Mouse (Mus musculus) erythroblast, adult 5-6 weeks (primary cell): ENCODE results near the gene Gm44965. TPM values are rescaled to one million over a fixed set of nuclear protein-coding genes. Genes with fewer than 3 reads are reported as not detected.

Experiments used
- ATAC-seq: replicated peaks from 2 replicates; pipeline ENCODE4 v1.8.0; 2016; ENCODE audit warnings: moderate number of reproducible peaks, mild to moderate bottlenecking, moderate TSS enrichment, inconsistent platforms; ENCODE audit not compliant: poor library complexity, low FRiP score, severe bottlenecking
- total RNA-seq, 2 experiments: library from RNA; stranded (forward) in 1 of 2; stranded (reverse) in 1 of 2; fragments of 150-400 nt in 1 of 2; fragments of 200-764, 138-1000 nt in 1 of 2; gene quantifications; 2 replicates each; pipeline versions ENCODE4 v1.2.3 to v1.2.4; 2015 to 2017; ENCODE audit warnings: low replicate concordance in 2 of 2

Gm44965 gene
- total RNA-seq (2015; ENCODE audit: low replicate concordance) (not detected in 2 replicates), total RNA-seq (2017; ENCODE audit: low replicate concordance) (not detected in 2 replicates)

DNA sequence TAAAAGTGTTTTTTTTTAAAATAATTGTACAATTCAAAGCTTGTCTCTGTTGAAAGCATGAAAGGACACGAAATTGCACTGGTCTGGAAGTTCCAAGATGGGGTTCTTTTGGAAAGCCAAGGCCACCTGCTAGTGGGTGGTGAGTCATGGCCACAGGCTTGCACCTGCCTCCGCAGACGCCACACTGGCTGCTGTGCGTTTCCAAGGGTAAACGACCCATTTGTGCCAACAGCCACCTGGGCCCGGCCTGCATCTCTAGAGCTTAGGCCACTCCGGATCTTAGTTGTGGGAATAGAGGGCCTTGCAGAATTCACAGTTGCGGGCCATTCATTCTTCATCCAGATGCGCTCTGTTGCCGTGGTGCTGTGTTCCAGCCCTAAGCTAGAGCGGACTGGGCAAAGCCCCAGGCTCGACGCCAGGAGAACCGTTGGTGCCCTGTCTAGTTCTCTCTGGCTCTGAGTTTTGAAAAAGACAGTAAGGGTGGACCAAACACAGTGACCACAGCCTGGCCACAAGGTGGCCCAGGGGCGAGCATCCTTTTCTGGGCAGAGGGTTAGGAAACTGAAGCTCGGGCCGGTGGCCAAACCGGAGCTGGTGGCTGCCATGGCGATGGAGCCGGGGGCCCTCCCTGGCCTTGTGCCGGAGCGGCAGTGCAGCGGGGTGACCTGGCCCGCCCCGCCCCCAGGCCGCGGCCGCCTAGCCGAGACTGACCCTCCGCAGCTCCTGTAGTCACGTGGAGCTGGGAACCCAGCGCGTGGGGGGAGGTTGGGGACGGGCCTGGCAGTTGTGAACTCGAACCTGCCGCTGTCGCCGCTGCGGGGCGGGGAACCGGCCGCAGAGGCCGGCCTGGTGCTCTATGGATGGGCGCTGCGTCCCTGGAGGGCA is at the start of gene Gm44965, which contains the start of gene Repin1:
Gm44965 (plus strand) TSS at position 784 of the 885 bp plus-strand sequence.
Repin1 (plus strand) TSS at position 726 of the 885 bp plus-strand sequence.
- no peak for ATAC-seq

DNA sequence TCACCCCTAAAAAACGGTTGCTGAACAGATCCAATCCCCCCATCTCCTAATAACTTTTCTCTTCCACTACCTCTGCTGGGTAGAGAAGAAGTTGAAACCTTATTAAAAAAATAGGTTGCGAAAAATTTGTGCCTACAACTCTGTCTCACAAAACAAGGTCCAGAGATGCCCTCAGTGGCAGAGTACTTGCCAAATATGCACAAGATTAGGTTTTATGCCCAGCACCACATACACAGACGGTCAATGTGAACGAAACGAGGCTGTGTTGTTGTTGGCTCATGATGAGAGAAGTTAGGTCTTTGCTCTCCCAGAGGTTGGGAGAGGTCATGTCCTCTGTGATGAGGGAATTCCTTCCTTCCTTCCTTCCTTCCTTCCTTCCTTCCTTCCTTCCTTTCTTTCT is 48.5 kb upstream of the Gm44965 start:
- no peak for ATAC-seq

DNA sequence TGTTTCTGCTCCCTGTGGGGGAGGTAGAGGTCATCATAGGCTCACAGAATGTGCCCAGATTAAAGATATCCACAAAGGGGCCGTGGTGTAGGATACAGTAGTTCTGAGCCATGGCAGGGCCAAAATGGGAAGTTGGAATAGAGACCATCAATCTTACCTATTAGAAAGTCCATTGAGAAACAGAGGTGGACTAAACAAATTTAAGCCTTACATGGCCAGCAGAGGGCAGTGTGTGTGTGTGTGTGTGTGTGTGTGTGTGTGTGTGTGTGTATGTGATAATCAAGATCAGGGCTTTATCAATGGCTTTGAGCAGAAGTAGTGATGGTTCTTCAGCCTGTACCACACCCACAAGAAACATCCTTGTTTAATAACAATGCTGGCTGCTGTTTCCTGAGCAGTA is 47.5 kb upstream of the Gm44965 start:
- no peak for ATAC-seq

DNA sequence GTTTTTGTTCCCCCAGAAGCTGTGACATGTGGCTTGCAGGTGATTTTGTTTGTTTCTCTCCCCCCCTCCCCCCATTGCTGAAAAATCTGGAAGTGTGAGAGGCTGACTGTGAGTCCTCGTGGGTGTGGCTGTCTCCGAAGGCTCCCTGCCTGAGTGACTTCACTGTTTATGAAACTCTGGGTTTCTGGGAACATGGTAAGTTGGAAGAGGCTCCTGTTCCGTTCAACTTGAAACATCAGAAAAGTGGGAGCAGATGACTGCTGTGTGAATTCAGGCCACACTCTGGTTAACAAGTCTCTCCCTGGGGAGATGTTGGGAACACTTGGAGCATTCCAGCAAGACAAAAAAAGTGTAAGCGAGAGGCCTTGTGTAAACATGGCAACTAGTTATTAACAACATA is 46.9 kb upstream of the Gm44965 start:
- no peak for ATAC-seq

DNA sequence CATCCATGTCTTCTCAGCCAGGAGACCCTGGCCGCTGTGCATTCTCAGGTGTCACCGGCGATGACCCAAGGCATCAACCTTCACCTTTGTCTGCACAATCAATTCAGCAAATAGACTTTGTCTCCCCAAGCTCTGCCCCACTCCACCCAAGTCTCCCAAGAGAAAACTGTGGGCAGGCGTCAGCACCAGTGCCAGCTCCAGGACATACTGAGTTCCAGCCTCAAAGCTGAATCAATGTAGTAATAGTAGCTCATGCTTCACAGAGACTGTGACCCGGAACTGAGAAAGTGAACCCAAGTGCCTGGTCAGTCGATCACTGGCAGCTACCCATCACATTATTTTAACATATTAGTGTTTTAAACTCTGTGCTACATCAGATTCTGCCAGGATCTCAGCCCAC is 45.4 kb upstream of the Gm44965 start:
- ATAC-seq = no peak

DNA sequence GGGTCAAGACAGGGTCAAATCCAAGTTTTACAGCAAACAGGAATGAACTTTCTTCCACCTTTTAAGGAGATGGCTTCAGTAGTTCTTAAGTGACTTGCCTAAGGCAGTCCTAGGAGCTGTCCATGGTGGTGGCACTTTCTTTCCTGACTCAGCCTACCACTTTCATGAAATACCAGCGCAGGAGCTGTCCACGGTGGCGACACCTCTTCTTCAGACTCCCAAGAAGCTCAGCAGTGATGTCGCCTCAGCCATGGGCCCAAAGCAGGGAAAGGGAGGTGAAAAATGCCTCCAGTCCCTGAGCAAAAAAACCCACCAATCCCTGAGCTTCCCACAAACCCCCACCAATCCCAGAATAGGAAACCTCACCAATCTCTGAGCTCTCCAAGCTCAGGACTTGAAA is 40.8 kb upstream of the Gm44965 start:
- no peak for ATAC-seq

DNA sequence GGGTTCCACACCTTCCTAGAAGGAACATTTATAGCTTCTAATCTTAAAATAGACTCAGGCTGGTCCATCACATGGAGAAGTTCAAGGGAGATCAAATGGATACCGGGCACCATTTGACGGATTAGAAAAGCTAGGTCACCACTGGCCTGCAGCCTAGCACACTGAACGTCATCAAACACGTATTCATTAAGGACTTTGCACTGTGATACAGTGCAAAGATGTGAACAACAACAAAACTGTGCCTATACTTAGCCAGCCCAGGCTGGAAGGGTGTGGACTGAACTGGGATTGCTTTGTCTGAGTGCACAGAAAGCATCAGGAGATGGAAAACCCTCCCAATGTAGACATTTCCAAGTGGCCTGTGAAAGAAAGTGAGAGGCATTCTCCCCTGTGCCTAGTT is 39.9 kb upstream of the Gm44965 start:
- ATAC-seq = no peak

DNA sequence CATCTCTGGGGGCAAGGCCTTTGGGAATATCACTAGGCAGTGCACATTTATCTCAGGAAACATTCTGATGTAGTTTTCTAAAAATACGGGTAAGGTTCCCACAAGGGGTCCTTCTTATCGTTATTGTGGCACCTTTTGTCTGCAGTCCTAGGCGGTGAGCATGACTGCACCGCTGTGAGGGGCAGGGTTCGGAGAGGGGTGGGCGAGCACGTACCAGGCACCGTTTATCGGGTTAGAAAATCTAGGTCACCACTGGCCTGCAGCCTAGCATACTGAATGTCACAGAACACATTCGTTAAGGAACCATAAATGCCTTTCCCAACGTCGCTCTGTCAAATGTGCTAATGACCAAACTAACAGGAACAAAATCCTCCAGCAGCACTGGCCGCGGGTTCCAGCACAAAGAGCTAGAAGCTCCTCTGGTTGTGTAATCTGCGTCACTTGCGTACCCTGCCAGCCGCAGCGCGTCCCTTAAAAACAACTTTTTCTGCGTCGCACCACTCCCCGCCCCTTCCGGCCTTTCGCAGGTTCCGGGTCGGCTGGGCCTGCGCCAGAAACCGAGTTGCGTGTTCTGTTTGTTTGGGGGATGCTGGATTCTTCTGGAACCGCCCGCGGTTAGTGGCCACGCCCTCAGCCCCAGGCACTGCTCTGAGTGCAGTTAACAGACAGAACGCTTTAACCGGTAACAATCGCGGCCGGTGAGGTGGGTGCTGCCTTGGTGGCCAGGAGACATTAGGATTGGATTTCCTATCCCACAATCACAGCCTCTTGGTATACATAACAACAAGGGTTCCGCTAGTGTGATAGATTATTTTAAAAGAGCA is 39.2 kb upstream of the Gm44965 start, which contains the start of gene Lrrc61:
Lrrc61 (plus strand) TSS at position 517 of the 824 bp plus-strand sequence.
- ATAC-seq = peak; percentile 74

DNA sequence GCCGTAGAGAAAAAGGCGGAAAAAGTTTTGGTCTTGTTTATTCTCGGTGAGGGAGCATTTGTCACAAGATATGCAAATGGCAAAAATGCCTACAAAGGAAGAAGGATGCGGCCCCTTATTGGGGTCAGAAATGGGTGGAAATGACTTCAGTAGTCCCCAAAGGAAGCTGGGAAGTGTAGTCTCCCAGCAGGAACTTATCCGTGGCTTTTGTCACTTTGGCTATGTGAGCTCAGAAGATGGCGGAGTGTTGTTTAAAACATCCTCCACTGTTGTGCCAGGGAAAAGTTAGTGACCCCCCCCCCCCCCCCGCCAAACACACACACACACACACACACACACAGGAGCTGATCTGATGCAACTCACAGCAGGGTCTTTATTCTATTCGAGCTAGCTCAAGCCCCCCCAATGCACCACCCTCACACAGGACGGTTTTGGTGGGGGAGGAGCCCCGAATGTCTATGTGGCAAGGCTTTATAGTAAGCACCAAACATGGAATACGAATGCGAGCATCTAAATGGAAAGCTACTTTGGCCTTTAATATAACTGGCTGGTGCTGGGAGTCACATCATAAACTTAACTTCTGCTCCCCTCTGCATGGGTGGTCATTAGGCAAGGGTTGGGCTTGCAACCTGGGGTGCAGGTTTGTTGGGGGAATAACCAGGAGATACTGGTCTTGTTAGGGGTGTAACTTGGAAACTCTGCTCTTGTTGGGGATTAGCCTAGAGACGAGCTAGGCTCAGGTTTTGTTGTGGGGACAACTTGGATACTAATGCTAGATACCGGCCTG is 38.4 kb upstream of the Gm44965 start:
- ATAC-seq = no peak

DNA sequence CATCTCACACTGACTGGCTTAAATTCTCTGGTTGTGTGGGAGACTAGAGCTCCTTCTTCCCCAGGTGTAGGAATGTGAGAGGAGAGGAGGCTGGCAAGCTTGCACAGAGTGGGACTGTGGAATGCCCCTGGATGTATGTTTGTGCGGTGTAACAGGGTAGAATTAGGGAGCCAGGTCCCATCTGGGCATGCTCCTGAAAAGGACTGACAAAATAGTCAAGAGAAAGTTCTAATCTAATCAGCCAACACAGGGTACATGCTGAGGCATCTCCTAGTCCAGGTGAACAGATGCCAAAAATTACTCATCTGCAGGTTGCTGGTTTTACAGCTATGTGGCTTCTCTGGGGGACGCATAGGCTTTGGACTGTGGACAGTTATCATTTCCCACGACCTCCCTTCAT is 37.8 kb upstream of the Gm44965 start:
- ATAC-seq = no peak

DNA sequence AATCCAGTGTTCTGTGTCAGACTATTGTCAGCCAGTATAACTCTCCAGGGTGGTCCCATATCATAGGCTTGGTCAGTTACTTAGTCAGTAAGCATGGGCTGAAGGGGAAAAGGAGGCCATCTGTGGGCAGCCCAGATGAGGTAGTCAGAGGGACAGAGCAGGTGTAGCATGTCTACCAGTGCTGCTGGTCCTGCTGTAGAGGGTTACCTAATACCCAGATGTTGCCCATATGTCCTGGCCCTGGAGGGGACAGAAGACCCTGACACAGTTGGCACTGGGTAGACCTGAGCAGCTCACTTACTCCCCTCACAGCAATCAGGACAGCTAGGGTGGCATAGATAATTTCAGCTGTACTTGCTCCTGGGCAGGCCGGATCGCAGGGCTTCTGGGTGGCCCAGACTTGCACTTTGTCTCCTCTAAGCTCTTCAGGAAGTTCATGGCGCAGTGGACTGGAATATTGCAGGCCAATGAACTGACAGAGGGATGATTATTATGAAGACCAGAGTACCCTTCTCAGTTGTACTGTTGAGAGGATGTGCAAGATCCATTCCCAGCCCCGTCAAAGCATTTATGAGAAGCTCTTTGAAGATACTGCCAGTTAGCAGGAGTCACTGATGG is 27.9 kb upstream of the Gm44965 start:
- ATAC-seq = no peak

DNA sequence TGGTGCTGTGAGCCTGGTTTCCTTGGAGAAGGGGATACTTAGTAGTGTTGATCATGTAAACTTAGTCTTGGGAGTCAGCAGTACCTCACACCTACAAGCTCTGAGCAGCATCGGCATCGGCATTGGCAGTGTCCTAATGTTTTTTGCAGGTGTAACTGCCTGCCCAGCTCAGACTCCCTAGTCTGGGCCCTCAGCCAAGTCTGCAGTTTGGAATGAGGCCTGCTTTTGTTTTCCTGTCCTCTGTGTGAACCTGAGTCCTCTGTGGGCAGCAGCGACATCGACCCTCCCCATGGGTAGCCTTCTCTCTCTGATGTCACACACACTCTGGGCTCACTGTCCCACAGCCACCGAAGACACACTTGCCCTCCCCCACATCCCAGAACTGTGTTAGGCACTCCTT is 27.4 kb upstream of the Gm44965 start:
- no peak for ATAC-seq

DNA sequence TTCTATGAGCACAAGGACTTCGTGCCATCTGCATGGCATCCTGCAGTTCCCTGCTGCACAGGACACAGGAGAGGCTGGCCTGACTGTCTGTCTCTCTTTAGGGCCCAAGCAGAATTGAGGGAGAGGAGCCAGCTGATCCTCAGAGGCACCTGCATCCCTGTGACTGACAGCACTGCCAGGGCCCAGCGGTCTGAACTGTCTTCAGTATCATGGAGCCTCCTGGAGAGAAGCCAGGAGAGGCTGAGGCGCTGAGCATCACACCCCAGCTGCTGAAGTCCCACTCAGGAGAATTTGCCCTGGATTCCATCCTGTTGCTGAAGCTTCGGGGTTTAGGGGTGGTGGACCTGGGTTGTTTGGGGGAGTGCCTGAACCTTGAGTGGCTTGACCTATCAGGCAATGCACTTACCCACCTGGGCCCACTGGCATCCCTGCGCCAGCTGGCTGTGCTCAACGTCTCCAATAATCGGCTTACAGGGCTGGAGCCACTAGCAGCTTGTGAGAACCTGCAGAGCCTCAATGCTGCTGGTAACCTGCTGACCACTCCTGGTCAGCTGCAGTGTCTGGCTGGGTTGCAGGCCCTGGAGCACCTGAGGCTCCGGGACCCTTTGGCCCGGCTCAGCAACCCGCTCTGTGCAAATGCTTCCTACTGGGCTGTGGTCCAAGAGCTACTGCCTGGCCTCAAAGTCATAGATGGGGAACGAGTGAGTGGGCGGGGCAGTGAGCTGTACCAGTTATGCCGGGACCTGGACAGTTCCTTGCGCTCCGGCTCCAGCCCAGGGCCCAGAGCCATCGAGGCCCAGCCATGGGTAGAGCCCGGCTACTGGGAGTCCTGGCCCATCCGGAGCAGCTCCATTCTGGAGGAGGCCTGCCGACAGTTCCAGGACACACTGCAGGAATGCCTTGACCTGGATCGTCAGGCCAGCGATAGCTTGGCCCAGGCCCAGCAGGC is 25.4 kb upstream of the Gm44965 start:
- ATAC-seq = no peak

DNA sequence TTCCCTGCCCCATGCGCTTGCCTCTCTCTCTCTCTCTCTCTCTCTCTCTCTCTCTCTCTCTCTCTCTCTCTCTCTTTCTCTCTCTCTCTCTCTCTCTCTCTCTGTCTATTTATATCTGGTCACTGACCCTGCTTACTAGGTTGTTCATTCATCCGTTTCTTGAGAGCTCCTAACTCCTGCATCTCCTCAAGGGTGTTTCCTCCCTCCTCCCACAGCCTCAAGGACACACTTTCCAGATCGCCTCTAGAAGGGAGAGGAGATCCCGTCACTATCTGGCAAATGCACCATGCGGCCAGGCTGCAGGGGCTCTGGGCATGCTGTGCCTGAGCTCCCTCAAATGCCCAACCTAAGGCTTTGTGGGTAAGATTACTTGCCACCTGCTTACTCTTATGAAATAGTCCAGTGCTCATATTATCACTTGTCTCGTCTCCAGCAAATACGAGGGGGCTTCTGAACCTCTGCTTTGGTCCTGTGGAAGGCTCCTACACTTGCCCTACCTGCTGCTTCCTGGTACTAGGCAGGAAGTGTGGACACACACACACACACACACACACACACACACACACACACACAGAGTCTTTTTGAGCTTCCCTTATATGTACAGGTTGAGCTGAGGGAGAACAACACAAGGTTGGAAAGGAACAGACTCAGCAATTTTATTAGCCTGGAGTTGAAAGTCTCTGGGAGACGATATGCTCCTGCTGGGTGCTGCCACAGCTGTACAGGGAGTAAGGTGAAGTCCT is 24.5 kb upstream of the Gm44965 start:
- no peak for ATAC-seq

DNA sequence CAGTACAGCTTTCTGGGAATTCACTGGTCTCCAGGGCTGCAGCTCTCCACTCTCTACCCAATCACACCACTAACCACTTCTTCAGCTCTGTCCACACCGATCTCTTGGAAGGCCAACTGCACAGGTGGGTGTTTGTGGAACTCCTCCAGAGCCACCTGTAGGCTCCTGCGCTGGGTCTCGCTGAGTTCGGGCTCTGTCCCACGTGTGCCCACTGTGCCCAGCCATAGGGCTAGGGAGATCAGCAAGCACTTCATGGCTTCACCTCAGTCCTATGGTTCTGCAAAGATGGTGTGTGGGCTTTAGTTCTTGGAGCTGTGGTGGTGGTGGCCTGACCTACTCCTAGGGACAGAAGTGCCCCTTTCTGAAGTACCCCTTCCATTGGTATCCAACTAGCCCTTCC is 21.7 kb upstream of the Gm44965 start:
- ATAC-seq = no peak

DNA sequence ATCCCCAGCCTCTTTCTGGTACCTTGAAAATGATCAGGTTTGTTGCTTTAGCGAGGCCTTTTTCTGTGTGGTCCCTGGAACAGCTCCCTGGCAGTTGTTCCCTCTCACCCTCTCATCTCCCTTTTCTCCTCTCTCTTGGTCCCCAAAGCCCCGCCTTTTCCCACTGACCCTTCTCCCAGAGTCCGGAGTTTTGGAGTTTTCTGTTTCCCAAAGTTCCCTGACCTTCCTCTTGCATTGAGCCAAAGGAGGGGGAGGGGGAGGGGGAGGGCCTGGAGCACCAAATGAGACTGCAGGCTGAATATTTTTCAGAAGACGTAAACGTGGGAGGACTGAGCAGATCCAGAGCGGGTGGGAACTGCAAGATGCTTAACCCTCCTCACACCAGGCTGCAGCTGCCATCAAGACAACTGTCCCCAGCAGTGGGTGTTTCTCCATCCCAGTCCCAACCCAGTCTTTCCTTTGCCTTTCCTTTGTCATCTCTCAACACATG is 21.1 kb upstream of the Gm44965 start, which contains the start of gene Rarres2:
Rarres2 (minus strand) TSS at position 218 of the 490 bp plus-strand sequence.
- ATAC-seq = no peak

DNA sequence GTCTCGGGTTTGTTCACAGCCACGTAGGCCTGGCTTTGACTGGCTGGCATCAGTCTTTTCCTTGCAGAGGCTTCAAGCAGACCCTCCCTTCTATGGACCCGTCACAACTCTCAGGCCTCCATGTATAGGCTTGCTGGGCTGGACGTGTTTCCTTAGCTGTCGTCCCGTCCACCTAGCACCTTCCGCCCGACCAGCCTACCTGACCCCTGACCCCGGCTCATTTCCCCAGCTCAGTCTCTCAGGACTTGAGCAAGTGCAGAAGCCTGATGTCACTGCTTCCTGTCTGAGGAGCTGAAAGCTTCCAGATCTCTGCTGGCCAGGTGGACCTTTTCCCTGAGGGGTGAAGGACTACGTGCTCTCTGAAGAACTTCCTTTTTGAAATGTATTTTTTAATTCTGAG is 20.5 kb upstream of the Gm44965 start:
- ATAC-seq = no peak
